Mouse (Mus musculus): ENCODE measurements around the gene Atp11c. TPM values are rescaled to one million over a fixed set of nuclear protein-coding genes. Genes with fewer than 3 reads are reported as not detected.

Atp11c gene
- polyA plus RNA-seq, 1 experiment from 2014 or later, result 4.5 TPM

GRCm38 (mm10) chrX:60403764-60404667 is 188.5 kb downstream of the Atp11c start:
- Histone ChIP-seq H3K4me2 (replicated peaks; ENCODE audit: low read depth, low read length) (peak overlapping the region; percentile 71), H3K9ac (replicated peaks; ENCODE audit: low read depth) (peak overlapping the region; percentile 77), H3K4me3 (ENCODE audit: low read depth, low read length) (peak overlapping the region; percentile 69), H3K27ac (ENCODE audit: low read length) (peak overlapping the region; percentile 95), H3K9me3 (ENCODE audit: low read length) (no peaks in the 10 kb centered on the region), H3K36me3 (ENCODE audit: insufficient read depth, low read length) (no peaks in the 10 kb centered on the region), H3K27me3 (replicated peaks; ENCODE audit: insufficient read depth, low read length) (no peaks in the 10 kb centered on the region), H3K4me1 (ENCODE audit: insufficient read depth, low read depth, low read length) (no peaks in the 10 kb centered on the region)
- TF ChIP-seq CTCF (IDR thresholded peaks at IDR 0.05) (no peak), EP300 (IDR thresholded peaks at IDR 0.05) (no peak)
- WGBS, result 23% methylated on average over 24 of the region's 126 CpGs
- ATAC-seq, result peak; percentile 88
- DNase-seq (ENCODE audit: low spot score), result peak; percentile 72

GRCm38 (mm10) chrX:60403062-60403763 is 189.3 kb downstream of the Atp11c start:
- TF ChIP-seq CTCF (IDR thresholded peaks at IDR 0.05), result no peak
- TF ChIP-seq EP300 (IDR thresholded peaks at IDR 0.05), result no peak
- peak overlapping the region; percentile 47; the same call in 1 of the 2 replicates for H3K27ac ChIP-seq (ENCODE audit: low read length)
- WGBS, result 21% methylated on average over 22 of the region's 46 CpGs

DNA sequence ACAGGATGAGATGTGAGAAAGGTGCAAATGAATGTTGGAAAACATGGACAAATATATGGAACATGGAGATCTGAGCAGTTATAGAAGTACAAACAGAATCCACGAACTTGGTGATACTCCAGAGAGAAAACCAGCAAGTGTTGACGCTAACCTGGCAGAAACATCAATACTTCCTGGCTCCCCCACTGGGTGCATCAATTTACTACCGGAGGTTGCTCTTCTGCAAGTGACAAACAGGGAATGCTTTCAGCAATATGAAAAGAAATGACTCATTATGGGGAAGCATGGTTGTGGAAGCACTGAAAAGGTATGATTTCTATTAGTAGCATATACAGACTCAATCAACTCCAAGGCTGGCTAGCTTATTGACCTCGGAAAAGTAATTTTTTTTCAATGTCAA is 198.2 kb downstream of the Atp11c start:
- ATAC-seq (no peak), DNase-seq (ENCODE audit: low spot score) (no peak)
- TF ChIP-seq CTCF (IDR thresholded peaks at IDR 0.05) (no peak), EP300 (IDR thresholded peaks at IDR 0.05) (no peak)
- H3K4me1 ChIP-seq (ENCODE audit: insufficient read depth, low read depth, low read length), result no peaks in the 10 kb centered on the region
- no peak overlapping the region for H3K9ac ChIP-seq (replicated peaks; ENCODE audit: low read depth)
- H3K9me3 ChIP-seq (ENCODE audit: low read length), result no peaks in the 10 kb centered on the region
- no peak overlapping the region for H3K27ac ChIP-seq (ENCODE audit: low read length)
- 74% methylated on average over 4 of the region's 4 CpGs for WGBS
- H3K4me2 ChIP-seq (replicated peaks; ENCODE audit: low read depth, low read length), result no peak overlapping the region
- H3K27me3 ChIP-seq (replicated peaks; ENCODE audit: insufficient read depth, low read length), result no peaks in the 10 kb centered on the region
- no peaks in the 10 kb centered on the region for H3K36me3 ChIP-seq (ENCODE audit: insufficient read depth, low read length)
- H3K4me3 ChIP-seq (ENCODE audit: low read depth, low read length), result no peak overlapping the region

More at GRCm38 (mm10) chrX:60403062-60403763, 189.3 kb downstream of the Atp11c start:
- Histone ChIP-seq H3K9ac (replicated peaks; ENCODE audit: low read depth) (peak overlapping the region; percentile 52), H3K4me1 (ENCODE audit: insufficient read depth, low read depth, low read length) (no peaks in the 10 kb centered on the region), H3K27me3 (replicated peaks; ENCODE audit: insufficient read depth, low read length) (no peaks in the 10 kb centered on the region), H3K9me3 (ENCODE audit: low read length) (no peaks in the 10 kb centered on the region), H3K4me3 (ENCODE audit: low read depth, low read length) (peak overlapping the region; percentile 69), H3K36me3 (ENCODE audit: insufficient read depth, low read length) (no peaks in the 10 kb centered on the region), H3K4me2 (replicated peaks; ENCODE audit: low read depth, low read length) (peak overlapping the region; percentile 71)
- DNase-seq (ENCODE audit: low spot score), result peak; percentile 7
- ATAC-seq, result peak; percentile 20

DNA sequence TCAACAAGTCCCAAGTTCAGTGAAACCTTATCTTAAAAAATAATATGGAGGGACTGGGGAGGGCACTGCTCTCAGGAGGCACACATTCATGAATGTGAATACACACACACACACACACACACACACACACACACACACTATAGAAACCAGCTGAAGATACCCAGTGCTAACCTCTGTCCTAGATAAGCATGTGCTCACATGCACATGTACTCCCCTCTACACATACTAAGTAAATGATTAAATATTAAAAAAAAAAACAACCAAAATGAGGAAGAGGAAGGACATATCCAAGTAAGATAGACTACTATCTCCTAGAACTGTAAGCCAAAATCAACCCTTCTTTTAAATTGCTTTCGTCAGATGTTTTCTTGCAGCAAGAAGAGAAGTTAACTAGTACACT is 205.6 kb downstream of the Atp11c start:
- H3K4me2 ChIP-seq (replicated peaks; ENCODE audit: low read depth, low read length), result no peak overlapping the region
- H3K9me3 ChIP-seq (ENCODE audit: low read length), result no peaks in the 10 kb centered on the region
- no peak overlapping the region for H3K9ac ChIP-seq (replicated peaks; ENCODE audit: low read depth)
- DNase-seq (ENCODE audit: low spot score), result no peak
- H3K4me1 ChIP-seq (ENCODE audit: insufficient read depth, low read depth, low read length), result no peaks in the 10 kb centered on the region
- H3K27ac ChIP-seq (ENCODE audit: low read length), result no peak overlapping the region
- no peaks in the 10 kb centered on the region for H3K27me3 ChIP-seq (replicated peaks; ENCODE audit: insufficient read depth, low read length)
- no peak for ATAC-seq
- no peak for TF ChIP-seq EP300 (IDR thresholded peaks at IDR 0.05)
- no peak for TF ChIP-seq CTCF (IDR thresholded peaks at IDR 0.05)
- H3K4me3 ChIP-seq (ENCODE audit: low read depth, low read length), result no peak overlapping the region
- H3K36me3 ChIP-seq (ENCODE audit: insufficient read depth, low read length), result no peaks in the 10 kb centered on the region
- WGBS, result 86% methylated on average over 1 of the region's 1 CpGs

DNA sequence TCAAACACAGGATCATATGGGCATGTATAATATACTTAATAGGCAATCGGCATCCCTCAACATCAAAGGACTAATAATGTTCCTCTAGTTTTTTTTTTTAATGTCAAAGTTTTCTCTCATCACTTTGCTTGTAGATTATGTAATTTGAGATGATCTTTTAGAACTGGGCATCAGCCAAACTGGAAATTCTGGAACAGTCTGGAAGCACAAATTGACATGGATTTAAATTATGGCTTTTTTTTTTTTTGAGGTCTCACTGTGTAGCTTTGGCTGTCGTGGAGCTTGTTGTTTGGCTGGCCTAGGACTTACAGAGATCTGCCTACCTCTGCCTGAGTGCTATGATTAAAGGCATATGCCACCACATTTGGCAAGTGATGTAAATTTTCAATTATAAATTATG is 210.8 kb downstream of the Atp11c start:
- 50% methylated on average over 2 of the region's 2 CpGs for WGBS
- H3K4me1 ChIP-seq (ENCODE audit: insufficient read depth, low read depth, low read length), result no peaks in the 10 kb centered on the region
- TF ChIP-seq CTCF (IDR thresholded peaks at IDR 0.05) (no peak), EP300 (IDR thresholded peaks at IDR 0.05) (no peak)
- H3K9me3 ChIP-seq (ENCODE audit: low read length), result no peaks in the 10 kb centered on the region
- H3K27me3 ChIP-seq (replicated peaks; ENCODE audit: insufficient read depth, low read length), result no peaks in the 10 kb centered on the region
- H3K4me2 ChIP-seq (replicated peaks; ENCODE audit: low read depth, low read length), result no peak overlapping the region
- H3K4me3 ChIP-seq (ENCODE audit: low read depth, low read length), result no peak overlapping the region
- no peak overlapping the region for H3K27ac ChIP-seq (ENCODE audit: low read length)
- DNase-seq (ENCODE audit: low spot score) (no peak), ATAC-seq (no peak)
- no peaks in the 10 kb centered on the region for H3K36me3 ChIP-seq (ENCODE audit: insufficient read depth, low read length)
- no peak overlapping the region for H3K9ac ChIP-seq (replicated peaks; ENCODE audit: low read depth)

DNA sequence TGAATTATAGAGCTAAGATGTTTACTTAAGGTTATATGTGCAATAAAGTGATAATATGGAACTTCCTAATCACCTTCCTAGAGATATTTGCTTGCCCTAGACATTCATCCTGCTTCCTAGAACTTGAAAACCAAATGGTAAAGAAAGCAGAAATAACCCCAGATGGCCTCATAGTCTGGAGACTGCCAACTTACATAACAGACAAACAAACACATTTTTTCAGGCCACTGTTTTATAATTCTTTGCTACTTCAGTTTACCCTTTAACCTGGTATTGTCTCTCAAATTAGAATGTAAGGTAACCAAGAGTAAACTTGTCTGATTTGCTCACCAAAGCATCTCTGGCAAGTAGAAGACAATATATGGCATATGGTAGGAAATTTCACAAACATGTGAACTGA is 212.1 kb downstream of the Atp11c start:
- no peak for DNase-seq (ENCODE audit: low spot score)
- no peak overlapping the region for H3K4me2 ChIP-seq (replicated peaks; ENCODE audit: low read depth, low read length)
- no peak overlapping the region for H3K9ac ChIP-seq (replicated peaks; ENCODE audit: low read depth)
- no peaks in the 10 kb centered on the region for H3K27me3 ChIP-seq (replicated peaks; ENCODE audit: insufficient read depth, low read length)
- ATAC-seq, result no peak
- no peak for TF ChIP-seq CTCF (IDR thresholded peaks at IDR 0.05)
- TF ChIP-seq EP300 (IDR thresholded peaks at IDR 0.05), result no peak
- H3K36me3 ChIP-seq (ENCODE audit: insufficient read depth, low read length), result no peaks in the 10 kb centered on the region
- H3K27ac ChIP-seq (ENCODE audit: low read length), result no peak overlapping the region
- no peak overlapping the region for H3K4me3 ChIP-seq (ENCODE audit: low read depth, low read length)
- no peaks in the 10 kb centered on the region for H3K9me3 ChIP-seq (ENCODE audit: low read length)
- H3K4me1 ChIP-seq (ENCODE audit: insufficient read depth, low read depth, low read length), result no peaks in the 10 kb centered on the region

Data from lung, postnatal 0 days (tissue).